Mouse (Mus musculus): ENCODE measurements at regions not wholly inside any gene's neighbourhood (a gene's known extent, or its start where the extent isn't known, plus 50 kb on each side); places are given as distances from the start of the nearest gene placed in this dataset.

DNA sequence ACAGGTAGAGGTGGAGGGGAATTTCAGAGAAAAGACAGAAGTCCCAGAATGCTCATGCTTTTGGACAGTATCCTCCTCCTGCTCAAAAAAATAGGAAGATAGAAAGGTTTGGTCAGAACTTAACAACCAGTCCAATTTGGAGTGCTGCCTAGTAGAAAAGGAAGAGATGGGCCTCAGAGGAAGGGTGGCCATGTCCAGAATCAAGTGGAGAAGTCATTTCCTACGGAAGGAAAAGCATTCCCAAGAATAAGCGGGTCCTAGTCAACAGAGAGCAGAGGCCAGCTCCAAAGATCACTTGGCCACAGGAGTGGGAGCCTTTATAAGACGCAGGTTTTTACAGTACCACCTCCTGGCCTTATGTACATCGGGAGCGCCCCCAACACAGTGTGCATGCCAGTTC, 125.3 kb upstream of the Ccdc122 start:
- ATAC-seq (ENCODE audit: insufficient read depth, low FRiP score, low TSS enrichment), result no peak
- Histone ChIP-seq H3K9ac (ENCODE audit: low read length) (no peak overlapping the region), H3K27ac (ENCODE audit: low read depth, low read length) (no peak overlapping the region), H3K4me1 (ENCODE audit: control insufficient read depth, insufficient read depth, low read length) (no peaks in the 10 kb centered on the region), H3K9me3 (ENCODE audit: control insufficient read depth, low read length) (no peaks in the 10 kb centered on the region), H3K4me2 (ENCODE audit: low read depth) (no peak overlapping the region), H3K36me3 (ENCODE audit: control insufficient read depth, insufficient read depth, low read length) (no peaks in the 10 kb centered on the region), H3K4me3 (ENCODE audit: low read depth, low read length) (no peak overlapping the region), H3K27me3 (ENCODE audit: control insufficient read depth, insufficient read depth, low read length) (no peaks in the 10 kb centered on the region)
- DNase-seq (ENCODE audit: low spot score), result no peak
- 94% methylated on average over 5 of the region's 5 CpGs for WGBS

DNA sequence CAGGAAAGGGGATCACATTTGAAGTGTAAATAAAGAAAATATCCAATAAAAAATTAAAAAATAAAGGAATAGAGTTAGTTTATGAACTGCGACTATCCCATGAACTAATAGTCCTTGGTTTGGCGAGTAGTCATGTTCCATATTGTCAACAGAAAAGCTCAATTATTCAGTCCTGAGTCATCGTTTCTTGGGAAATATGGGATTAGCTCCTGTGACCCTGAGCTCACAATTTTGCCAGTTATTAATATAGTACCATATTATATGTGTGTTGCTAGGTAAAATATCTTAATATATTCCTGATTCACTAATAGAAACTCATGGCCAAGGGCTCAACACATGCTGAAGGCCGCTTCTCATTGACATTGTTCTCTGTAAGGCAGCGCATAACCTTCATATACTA, 126.4 kb upstream of the Ccdc122 start:
- 88% methylated on average over 5 of the region's 5 CpGs for WGBS
- H3K9me3 ChIP-seq (ENCODE audit: control insufficient read depth, low read length), result no peaks in the 10 kb centered on the region
- H3K36me3 ChIP-seq (ENCODE audit: control insufficient read depth, insufficient read depth, low read length), result no peaks in the 10 kb centered on the region
- no peak for ATAC-seq (ENCODE audit: insufficient read depth, low FRiP score, low TSS enrichment)
- H3K4me3 ChIP-seq (ENCODE audit: low read depth, low read length), result no peak overlapping the region
- no peak for DNase-seq (ENCODE audit: low spot score)
- H3K27me3 ChIP-seq (ENCODE audit: control insufficient read depth, insufficient read depth, low read length), result no peaks in the 10 kb centered on the region
- H3K4me2 ChIP-seq (ENCODE audit: low read depth), result no peak overlapping the region
- H3K9ac ChIP-seq (ENCODE audit: low read length), result no peak overlapping the region
- H3K27ac ChIP-seq (ENCODE audit: low read depth, low read length), result no peak overlapping the region
- H3K4me1 ChIP-seq (ENCODE audit: control insufficient read depth, insufficient read depth, low read length), result no peaks in the 10 kb centered on the region

DNA sequence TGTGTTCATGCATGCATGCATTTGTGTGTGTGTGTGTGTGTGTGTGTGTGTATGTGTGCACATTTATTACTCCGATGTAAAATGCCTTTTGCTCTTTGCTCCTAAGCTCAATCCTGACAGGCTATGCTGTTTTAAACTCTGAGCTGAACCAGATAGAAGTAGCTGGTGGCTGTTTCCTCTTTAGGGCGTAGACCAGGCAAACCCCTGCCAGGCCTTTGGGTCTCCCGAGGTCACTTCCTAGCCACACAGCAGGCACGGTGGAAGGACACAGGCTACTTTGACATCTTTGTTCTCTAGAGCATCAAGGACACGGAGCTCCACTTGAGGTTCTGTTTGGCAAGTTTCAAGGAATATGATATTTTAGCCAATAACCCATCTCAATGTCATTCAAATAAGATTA, 128.6 kb upstream of the Ccdc122 start:
- no peak overlapping the region for H3K9ac ChIP-seq (ENCODE audit: low read length)
- no peak overlapping the region for H3K4me3 ChIP-seq (ENCODE audit: low read depth, low read length)
- H3K36me3 ChIP-seq (ENCODE audit: control insufficient read depth, insufficient read depth, low read length), result no peaks in the 10 kb centered on the region
- no peaks in the 10 kb centered on the region for H3K4me1 ChIP-seq (ENCODE audit: control insufficient read depth, insufficient read depth, low read length)
- no peak overlapping the region for H3K4me2 ChIP-seq (ENCODE audit: low read depth)
- no peak for DNase-seq (ENCODE audit: low spot score)
- ATAC-seq (ENCODE audit: insufficient read depth, low FRiP score, low TSS enrichment), result no peak
- 60% methylated on average over 5 of the region's 5 CpGs for WGBS
- H3K9me3 ChIP-seq (ENCODE audit: control insufficient read depth, low read length), result no peaks in the 10 kb centered on the region
- H3K27me3 ChIP-seq (ENCODE audit: control insufficient read depth, insufficient read depth, low read length), result no peaks in the 10 kb centered on the region
- H3K27ac ChIP-seq (ENCODE audit: low read depth, low read length), result no peak overlapping the region

DNA sequence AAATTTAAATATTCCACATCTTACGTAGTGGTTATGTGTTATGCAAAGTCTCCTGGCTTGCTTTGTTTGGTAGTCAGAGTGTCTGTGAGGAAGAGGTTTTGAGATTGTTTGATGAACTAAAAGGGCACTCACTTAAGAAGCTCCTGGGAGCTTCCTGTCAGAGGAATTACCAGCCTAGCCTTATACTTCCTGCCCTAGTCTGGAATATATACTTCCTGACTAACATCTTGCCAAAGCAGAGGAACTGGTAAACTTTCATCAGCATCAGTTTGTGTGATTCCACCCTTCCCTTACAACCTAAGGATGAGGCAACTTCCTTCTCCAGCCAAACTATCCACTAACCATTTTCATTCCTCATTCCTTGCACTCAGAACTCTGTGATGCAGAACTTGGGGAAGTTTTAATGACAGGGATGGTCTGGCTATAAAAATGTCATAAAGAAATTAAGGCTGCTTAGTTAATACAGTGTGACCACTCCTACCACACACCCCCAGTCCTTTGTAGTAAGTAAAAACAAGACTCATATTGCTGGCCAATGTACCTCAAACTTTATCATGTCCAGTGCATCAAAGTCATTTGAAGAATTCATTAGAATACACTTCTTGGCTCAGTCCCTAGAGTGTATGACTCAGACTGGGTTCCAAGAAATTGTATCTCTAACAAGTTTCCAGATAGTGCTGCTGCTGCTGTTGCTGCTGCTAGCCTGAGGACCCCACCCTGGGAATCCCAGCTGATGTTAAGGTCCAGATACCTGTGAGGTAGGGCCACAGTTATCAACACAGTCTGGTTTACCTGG, 133.4 kb upstream of the Ccdc122 start:
- no peaks in the 10 kb centered on the region for H3K27me3 ChIP-seq (ENCODE audit: control insufficient read depth, insufficient read depth, low read length)
- no peak overlapping the region for H3K27ac ChIP-seq (ENCODE audit: low read depth, low read length)
- no peak overlapping the region for H3K4me2 ChIP-seq (ENCODE audit: low read depth)
- no peaks in the 10 kb centered on the region for H3K36me3 ChIP-seq (ENCODE audit: control insufficient read depth, insufficient read depth, low read length)
- WGBS, result 94% methylated on average over 1 of the region's 1 CpGs
- no peak overlapping the region for H3K9ac ChIP-seq (ENCODE audit: low read length)
- no peak for DNase-seq (ENCODE audit: low spot score)
- no peaks in the 10 kb centered on the region for H3K9me3 ChIP-seq (ENCODE audit: control insufficient read depth, low read length)
- no peak overlapping the region for H3K4me3 ChIP-seq (ENCODE audit: low read depth, low read length)
- no peak for ATAC-seq (ENCODE audit: insufficient read depth, low FRiP score, low TSS enrichment)
- H3K4me1 ChIP-seq (ENCODE audit: control insufficient read depth, insufficient read depth, low read length), result peaks cover 3% of the 10 kb centered on the region; the same call in 1 of the 2 replicates

DNA sequence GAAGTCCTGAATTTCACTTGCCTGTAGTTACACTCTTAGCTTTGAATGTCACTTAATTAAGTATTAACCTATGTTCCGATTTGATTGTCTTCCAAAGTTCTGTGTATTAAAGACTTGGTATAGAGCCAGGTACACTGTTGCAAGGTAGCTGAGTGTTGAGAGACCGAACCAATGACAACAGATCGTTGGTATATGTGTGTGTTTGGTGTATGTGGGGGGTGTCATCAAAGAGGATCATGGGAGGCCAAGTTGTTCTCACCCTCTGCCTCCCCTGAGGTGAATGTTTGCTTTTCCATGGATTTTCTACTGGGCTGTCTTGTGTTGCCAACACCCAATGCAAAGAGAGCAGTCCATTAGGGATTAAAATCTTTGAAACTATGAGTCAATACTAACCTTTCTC, 135.1 kb upstream of the Ccdc122 start:
- no peak overlapping the region for H3K4me3 ChIP-seq (ENCODE audit: low read depth, low read length)
- H3K27ac ChIP-seq (ENCODE audit: low read depth, low read length), result no peak overlapping the region
- H3K4me1 ChIP-seq (ENCODE audit: control insufficient read depth, insufficient read depth, low read length), result peaks cover 3% of the 10 kb centered on the region; the same call in 1 of the 2 replicates
- no peak overlapping the region for H3K4me2 ChIP-seq (ENCODE audit: low read depth)
- H3K27me3 ChIP-seq (ENCODE audit: control insufficient read depth, insufficient read depth, low read length), result no peaks in the 10 kb centered on the region
- 90% methylated on average over 3 of the region's 3 CpGs for WGBS
- H3K9ac ChIP-seq (ENCODE audit: low read length), result no peak overlapping the region
- no peak for ATAC-seq (ENCODE audit: insufficient read depth, low FRiP score, low TSS enrichment)
- H3K9me3 ChIP-seq (ENCODE audit: control insufficient read depth, low read length), result no peaks in the 10 kb centered on the region
- DNase-seq (ENCODE audit: low spot score), result no peak
- H3K36me3 ChIP-seq (ENCODE audit: control insufficient read depth, insufficient read depth, low read length), result no peaks in the 10 kb centered on the region

DNA sequence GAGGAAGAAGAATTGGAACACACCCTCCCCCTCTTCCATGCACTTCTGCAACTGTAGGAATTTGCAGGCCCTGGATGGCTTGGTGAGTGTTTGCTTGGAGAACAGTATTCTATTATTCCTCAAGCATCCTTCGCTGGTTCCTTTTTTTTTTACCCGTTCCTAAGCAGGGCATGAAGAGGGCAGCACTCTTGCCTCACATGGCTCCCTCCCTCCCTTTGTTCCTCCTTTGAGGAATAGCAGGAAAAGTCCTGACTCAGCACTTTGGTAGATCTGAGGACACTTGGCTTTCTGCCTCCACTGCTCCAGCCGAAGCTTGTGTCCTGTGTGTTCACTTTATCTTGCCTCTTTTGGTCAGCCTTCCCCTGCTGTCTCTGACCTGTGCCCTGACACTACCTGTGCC, 137.2 kb upstream of the Ccdc122 start:
- Histone ChIP-seq H3K4me2 (ENCODE audit: low read depth) (no peak overlapping the region), H3K4me1 (ENCODE audit: control insufficient read depth, insufficient read depth, low read length) (peaks cover 3% of the 10 kb centered on the region; the same call in 1 of the 2 replicates), H3K9me3 (ENCODE audit: control insufficient read depth, low read length) (no peaks in the 10 kb centered on the region), H3K27me3 (ENCODE audit: control insufficient read depth, insufficient read depth, low read length) (no peaks in the 10 kb centered on the region), H3K4me3 (ENCODE audit: low read depth, low read length) (no peak overlapping the region), H3K36me3 (ENCODE audit: control insufficient read depth, insufficient read depth, low read length) (no peaks in the 10 kb centered on the region), H3K9ac (ENCODE audit: low read length) (no peak overlapping the region), H3K27ac (ENCODE audit: low read depth, low read length) (no peak overlapping the region)
- DNase-seq (ENCODE audit: low spot score), result no peak
- 27% methylated on average over 3 of the region's 3 CpGs for WGBS
- no peak for ATAC-seq (ENCODE audit: insufficient read depth, low FRiP score, low TSS enrichment)

DNA sequence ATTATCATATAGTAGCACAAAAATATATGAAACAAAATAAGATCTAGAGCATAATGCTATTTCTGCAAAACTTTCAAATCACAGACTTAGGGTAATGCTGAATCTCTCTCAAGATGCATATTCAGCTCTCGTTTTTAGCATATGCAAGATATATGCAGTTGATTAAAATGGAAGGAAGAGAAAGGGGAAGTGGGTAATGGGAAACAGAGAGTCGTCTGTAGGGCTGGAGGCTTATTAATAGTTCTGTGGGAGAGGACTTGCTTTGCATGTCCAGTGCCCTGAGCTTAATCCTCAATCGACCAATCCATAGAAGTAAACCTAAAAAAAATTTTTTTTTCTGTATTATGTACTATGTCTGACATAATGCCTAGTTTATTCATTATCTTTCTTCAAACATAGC, 148.9 kb upstream of the Ccdc122 start:
- Histone ChIP-seq H3K4me1 (ENCODE audit: control insufficient read depth, insufficient read depth, low read length) (peaks cover 1% of the 10 kb centered on the region; the same call in 1 of the 2 replicates), H3K4me2 (ENCODE audit: low read depth) (no peak overlapping the region), H3K36me3 (ENCODE audit: control insufficient read depth, insufficient read depth, low read length) (no peaks in the 10 kb centered on the region), H3K27me3 (ENCODE audit: control insufficient read depth, insufficient read depth, low read length) (no peaks in the 10 kb centered on the region), H3K9ac (ENCODE audit: low read length) (no peak overlapping the region), H3K4me3 (ENCODE audit: low read depth, low read length) (no peak overlapping the region), H3K27ac (ENCODE audit: low read depth, low read length) (no peak overlapping the region), H3K9me3 (ENCODE audit: control insufficient read depth, low read length) (no peaks in the 10 kb centered on the region)
- ATAC-seq (ENCODE audit: insufficient read depth, low FRiP score, low TSS enrichment) (no peak), DNase-seq (ENCODE audit: low spot score) (no peak)
- 75% methylated on average over 3 of the region's 3 CpGs for WGBS

DNA sequence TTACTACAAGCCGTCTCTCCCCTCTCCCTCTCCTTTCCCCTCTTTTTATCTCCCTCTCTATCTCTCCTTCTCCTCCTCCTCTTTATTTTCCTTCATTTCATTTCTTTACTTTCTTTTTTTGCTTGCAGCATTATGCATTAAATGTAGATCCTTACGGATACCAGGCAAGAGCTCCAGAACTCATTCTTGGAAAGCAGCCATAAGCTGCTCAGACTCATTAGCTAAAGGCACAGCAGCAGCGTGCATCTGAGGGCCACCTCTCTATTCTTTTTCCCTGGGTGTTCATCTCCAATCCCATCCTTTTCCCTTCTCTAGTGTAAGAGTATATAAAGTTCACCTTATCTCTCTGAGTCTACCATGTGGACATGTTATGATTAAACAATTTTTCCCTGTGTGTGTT, 149.4 kb upstream of the Ccdc122 start:
- H3K4me3 ChIP-seq (ENCODE audit: low read depth, low read length), result no peak overlapping the region
- H3K27ac ChIP-seq (ENCODE audit: low read depth, low read length), result no peak overlapping the region
- peaks cover 4% of the 10 kb centered on the region; the same call in 1 of the 2 replicates for H3K4me1 ChIP-seq (ENCODE audit: control insufficient read depth, insufficient read depth, low read length)
- H3K4me2 ChIP-seq (ENCODE audit: low read depth), result no peak overlapping the region
- 76% methylated on average over 3 of the region's 3 CpGs for WGBS
- H3K9me3 ChIP-seq (ENCODE audit: control insufficient read depth, low read length), result no peaks in the 10 kb centered on the region
- H3K27me3 ChIP-seq (ENCODE audit: control insufficient read depth, insufficient read depth, low read length), result no peaks in the 10 kb centered on the region
- H3K36me3 ChIP-seq (ENCODE audit: control insufficient read depth, insufficient read depth, low read length), result no peaks in the 10 kb centered on the region
- no peak overlapping the region for H3K9ac ChIP-seq (ENCODE audit: low read length)
- ATAC-seq (ENCODE audit: insufficient read depth, low FRiP score, low TSS enrichment), result no peak
- no peak for DNase-seq (ENCODE audit: low spot score)

DNA sequence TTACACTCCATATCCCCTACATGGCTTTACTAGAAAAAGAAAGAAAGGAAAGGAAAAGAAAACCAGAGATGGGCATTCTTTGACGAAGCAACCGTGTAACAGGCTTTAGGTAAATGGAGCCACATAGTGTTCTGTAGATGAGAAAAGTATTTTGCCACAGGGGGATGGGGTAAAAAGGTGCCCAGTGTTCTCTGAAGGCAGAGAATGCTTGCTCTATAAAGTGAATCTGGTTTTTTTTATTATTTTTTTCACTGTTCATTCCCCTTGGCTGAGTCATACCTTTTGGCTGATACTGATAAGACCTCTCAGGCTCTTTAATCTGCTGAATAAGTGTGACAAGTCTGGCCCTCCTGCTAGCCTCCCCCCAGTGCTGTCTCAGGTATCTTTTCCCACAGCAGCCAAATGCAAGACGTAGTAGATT, 153.3 kb upstream of the Ccdc122 start:
- DNase-seq (ENCODE audit: low spot score) (no peak), ATAC-seq (ENCODE audit: insufficient read depth, low FRiP score, low TSS enrichment) (peak; percentile 31)
- H3K36me3 ChIP-seq (ENCODE audit: control insufficient read depth, insufficient read depth, low read length), result no peaks in the 10 kb centered on the region
- no peaks in the 10 kb centered on the region for H3K27me3 ChIP-seq (ENCODE audit: control insufficient read depth, insufficient read depth, low read length)
- H3K27ac ChIP-seq (ENCODE audit: low read depth, low read length), result peak overlapping the region; percentile 56
- 19% methylated on average over 3 of the region's 3 CpGs for WGBS
- no peak overlapping the region for H3K4me3 ChIP-seq (ENCODE audit: low read depth, low read length)
- no peak overlapping the region for H3K4me2 ChIP-seq (ENCODE audit: low read depth)
- H3K9me3 ChIP-seq (ENCODE audit: control insufficient read depth, low read length), result no peaks in the 10 kb centered on the region
- peaks cover 4% of the 10 kb centered on the region; the same call in 1 of the 2 replicates for H3K4me1 ChIP-seq (ENCODE audit: control insufficient read depth, insufficient read depth, low read length)
- H3K9ac ChIP-seq (ENCODE audit: low read length), result no peak overlapping the region
